Mouse (Mus musculus): ENCODE data around the gene Sis. TPM values are rescaled to one million over a fixed set of nuclear protein-coding genes. Genes with fewer than 3 reads are reported as not detected.

The Sis gene
- total RNA-seq (2021) = not detected
- long read RNA-seq, experiment 1 = 0 reads
- long read RNA-seq, experiment 2 = 0 reads

- no peak for DNase-seq
Observed at GRCm38 (mm10) chr3:72967675-72968074, at the start of gene Sis. Gene Sis, minus strand, starts transcription at chr3:72967863.

- no peak for DNase-seq
Observed at GRCm38 (mm10) chr3:73006045-73006444, 38.4 kb upstream of the Sis start.

DNA sequence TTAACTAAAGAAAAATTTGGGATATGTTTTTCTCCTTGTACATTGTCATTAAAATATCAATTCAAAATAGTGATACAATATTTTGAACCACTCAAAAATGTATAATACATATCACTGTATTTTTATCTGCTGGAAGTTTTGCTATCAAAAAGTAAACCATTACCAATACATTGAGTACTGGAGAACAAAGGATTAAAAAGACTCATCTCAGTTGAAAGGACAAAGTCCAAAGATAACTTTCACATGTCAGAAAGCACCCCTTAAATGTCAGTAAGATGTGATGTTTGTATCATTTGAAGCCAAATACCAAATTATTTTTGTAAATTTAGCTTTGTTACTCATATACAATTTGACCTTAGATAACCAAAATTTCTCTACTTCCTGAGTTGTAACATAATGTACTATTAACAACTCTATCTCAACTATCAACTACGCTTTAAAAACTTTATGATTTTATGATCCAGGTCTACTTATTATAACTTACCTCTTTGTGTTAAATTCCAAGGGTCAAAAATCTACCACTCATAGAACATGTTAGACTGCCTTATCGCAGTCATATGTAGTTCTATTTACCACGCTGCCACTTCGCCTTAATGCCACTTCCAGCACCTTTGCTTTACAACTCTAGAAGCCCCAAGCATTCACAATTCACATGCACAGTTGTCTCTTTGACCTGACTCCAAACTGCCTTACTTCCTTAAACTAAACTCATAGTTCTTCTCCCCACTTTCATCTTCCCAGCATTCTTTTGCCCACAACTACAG, 35.5 kb upstream of the Sis start:
- DNase-seq = no peak

DNA sequence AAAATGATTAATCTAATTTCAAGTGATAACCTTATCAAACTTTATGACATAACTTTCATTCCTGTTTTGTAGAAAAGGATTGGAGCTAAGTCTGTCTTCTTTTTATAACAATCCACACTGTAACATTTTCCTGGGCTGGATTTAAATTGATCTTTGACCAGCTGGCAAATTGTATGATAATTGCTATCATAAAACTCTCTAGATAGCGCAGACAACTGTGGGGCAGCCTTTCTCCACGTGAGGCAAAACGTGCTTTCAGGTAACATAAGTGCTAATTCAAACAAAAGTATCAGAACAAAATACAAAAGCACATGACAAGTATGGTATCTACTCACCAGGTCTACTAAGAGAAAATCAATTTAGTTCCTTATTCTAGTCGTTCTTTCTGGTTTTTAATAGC, 29.9 kb upstream of the Sis start:
- no peak for DNase-seq

GRCm38 (mm10) chr3:72990992-72991391, 23.3 kb upstream of the Sis start:
- DNase-seq = no peak

GRCm38 (mm10) chr3:72976602-72977001, 8.9 kb upstream of the Sis start:
- DNase-seq = no peak

GRCm38 (mm10) chr3:72918919-72919526, 48.6 kb downstream of the Sis start:
- DNase-seq = no peak

DNA sequence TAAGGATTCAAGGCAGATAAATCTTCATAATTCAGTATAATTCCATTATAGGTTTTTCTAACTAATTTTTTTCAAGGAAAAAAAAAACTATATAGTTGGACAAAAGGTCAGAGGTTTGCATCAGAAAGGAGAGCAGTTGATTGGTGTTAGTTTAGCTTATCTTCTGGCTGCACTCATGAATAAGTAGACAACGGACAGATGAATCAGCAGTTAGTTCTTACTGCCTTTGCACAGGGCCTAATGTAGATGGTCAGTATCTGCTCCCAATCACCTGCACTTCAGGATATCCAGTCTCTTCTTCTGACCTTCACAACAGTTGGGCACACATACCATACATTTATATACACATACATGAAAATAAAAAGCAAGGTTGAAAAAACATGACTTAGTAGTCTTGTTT, 85.2 kb downstream of the Sis start:
- DNase-seq = no peak

DNA sequence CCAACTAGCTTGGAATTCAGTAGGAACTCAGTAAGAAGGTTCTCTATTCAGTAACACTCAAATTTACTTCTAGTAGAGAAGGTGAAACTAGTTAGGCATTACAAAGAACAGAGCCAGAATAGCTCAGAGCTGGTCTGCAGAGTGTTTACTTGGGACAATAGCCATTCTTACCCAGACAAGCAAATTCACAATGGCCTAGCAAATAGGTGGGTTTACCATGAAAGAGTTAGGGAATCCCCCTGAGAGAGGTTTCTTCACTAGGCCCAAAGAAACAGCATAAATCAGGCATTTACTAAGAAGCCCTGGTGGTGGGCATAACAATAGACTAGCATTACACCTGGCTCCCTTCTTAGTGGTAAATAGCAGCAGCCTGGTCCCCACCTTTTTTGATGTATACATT, 99.5 kb downstream of the Sis start:
- no peak for DNase-seq

GRCm38 (mm10) chr3:72858738-72859137, 108.9 kb downstream of the Sis start:
- DNase-seq = no peak

DNA sequence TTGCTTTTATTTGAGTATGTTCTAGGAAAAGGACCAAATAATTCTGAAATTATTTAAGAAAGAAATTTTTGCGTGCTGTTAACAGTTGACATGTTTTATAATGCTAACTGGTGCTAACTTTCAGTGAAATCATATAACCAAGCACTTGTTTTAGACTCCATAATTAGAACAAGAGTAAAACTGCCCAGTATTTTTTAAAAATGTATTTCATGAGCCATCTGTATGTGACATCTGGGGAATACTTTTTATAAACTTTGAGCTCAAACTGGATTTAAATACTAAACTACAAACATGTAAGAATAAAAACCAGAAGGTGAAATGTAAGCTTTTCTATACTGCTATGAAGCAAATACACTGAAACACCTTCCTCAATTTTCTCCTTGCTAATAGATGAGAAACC, 112.3 kb downstream of the Sis start:
- DNase-seq = no peak

- DNase-seq = no peak
Observed at GRCm38 (mm10) chr3:72840641-72841040, 127.0 kb downstream of the Sis start.

Other genes starting within 250 kb of the Sis start
- gene Slitrk3, start 89.9 kb upstream of the Sis start, total RNA-seq (2021) = under 1 TPM in 1 of 2 experiments, not detected in 1; 0.08 TPM